Mouse (Mus musculus): ENCODE results near the gene Nes.

DNA sequence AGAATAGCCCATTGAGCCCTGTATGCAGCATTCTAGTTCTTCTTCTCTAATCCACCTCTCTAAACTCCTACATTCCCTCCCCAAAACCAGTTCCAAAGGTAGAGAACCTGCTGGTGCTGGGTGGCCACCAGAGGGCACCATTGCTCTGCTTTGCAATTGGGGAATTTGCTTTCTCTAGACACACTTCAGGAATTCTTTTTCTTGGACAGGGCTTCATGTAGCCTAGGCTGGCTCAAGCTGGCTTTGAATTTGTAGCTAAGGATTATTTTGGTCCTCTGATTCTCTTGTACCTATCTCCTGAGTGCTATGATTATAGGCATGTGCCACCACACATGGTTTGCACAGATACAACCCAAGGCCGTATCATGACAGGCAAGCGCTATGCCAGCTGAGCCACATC, 35.1 kb upstream of the Nes start:
- TF ChIP-seq CTCF (IDR thresholded peaks at IDR 0.05; ENCODE audit: low read depth), result peak; percentile 98
- no peak for TF ChIP-seq EP300 (optimal IDR thresholded peaks at IDR 0.05)
